ENCODE assay signal across 8 mouse cellular contexts in the genomic region with DNA sequence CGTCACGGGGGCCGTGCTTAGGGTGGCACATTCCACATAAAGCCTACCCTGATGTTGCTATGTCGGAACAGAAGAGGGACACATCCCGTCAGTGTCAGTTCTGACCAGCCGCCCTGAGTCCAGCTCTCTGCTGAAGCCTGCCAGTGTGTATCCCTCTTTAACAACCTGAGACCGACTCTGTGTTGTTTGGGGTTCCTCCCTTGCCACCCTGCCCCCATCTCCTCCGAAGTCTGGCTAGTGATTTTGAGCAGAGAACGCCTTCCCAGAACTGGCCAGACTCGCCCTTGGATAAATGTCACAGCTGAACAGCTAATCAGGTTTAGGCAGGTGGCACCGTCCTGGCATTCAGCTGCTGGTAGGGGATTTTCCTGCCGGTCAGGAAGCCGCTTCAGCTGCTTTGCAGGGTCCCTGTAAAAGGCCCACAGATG. TPM values are rescaled to one million over a fixed set of nuclear protein-coding genes. Genes with fewer than 3 reads are reported as not detected.
DNase-seq lines count a peak whose midpoint lies in the region; ATAC-seq and TF ChIP-seq lines count a peak whose summit lies in the region.

No protein-coding gene starts in this region.

- peaks cover 39% of the 10 kb centered on the region for H3K36me3 ChIP-seq in embryonic facial prominence, embryonic 10.5 days (replicated peaks)
- peaks cover 8% of the 10 kb centered on the region for H3K36me3 ChIP-seq in heart, embryonic 16.5 days (ENCODE audit: control insufficient read depth, insufficient read depth)
- H3K36me3 ChIP-seq in limb, embryonic 15.5 days = peaks cover 37% of the 10 kb centered on the region

- peak overlapping the region; percentile 83; the same call in 1 of the 2 replicates for H3K27ac ChIP-seq in embryonic facial prominence, embryonic 10.5 days (replicated peaks)
- H3K27ac ChIP-seq in heart, embryonic 16.5 days (ENCODE audit: low read length) = peak overlapping the region; percentile 93
- H3K27ac ChIP-seq in limb, embryonic 15.5 days = peak overlapping the region; percentile 95
- no peak overlapping the region for H3K27ac ChIP-seq in olfactory bulb, adult 2 months (ENCODE audit: insufficient read depth, low read depth, low read length)

- ATAC-seq in heart, embryonic 16.5 days (replicated peaks; ENCODE audit: extremely low read depth, insufficient read depth, low FRiP score) = no peak
- ATAC-seq in limb, embryonic 15.5 days (ENCODE audit: insufficient number of reproducible peaks, low FRiP score, low TSS enrichment, low read depth) = no peak

- H3K27me3 ChIP-seq in embryonic facial prominence, embryonic 10.5 days (replicated peaks; ENCODE audit: low read depth, poor library complexity, severe bottlenecking) = peaks cover 22% of the 10 kb centered on the region
- H3K27me3 ChIP-seq in heart, embryonic 16.5 days (ENCODE audit: control insufficient read depth, insufficient read depth, low read length) = no peaks in the 10 kb centered on the region
- no peaks in the 10 kb centered on the region for H3K27me3 ChIP-seq in limb, embryonic 15.5 days

- H3K9me3 ChIP-seq in embryonic facial prominence, embryonic 10.5 days = no peaks in the 10 kb centered on the region
- H3K9me3 ChIP-seq in heart, embryonic 16.5 days (replicated peaks; ENCODE audit: control insufficient read depth, low read length) = no peaks in the 10 kb centered on the region
- no peaks in the 10 kb centered on the region for H3K9me3 ChIP-seq in limb, embryonic 15.5 days

- TF ChIP-seq CTCF in olfactory bulb, adult 2 months (IDR thresholded peaks at IDR 0.05; ENCODE audit: insufficient read depth, low read depth, low read length) = no peak

- H3K4me3 ChIP-seq in embryonic facial prominence, embryonic 10.5 days = peak overlapping the region; percentile 78
- peak overlapping the region; percentile 80 for H3K4me3 ChIP-seq in heart, embryonic 16.5 days (ENCODE audit: low read length)
- peak overlapping the region; percentile 92 for H3K4me3 ChIP-seq in limb, embryonic 15.5 days
- H3K4me3 ChIP-seq in olfactory bulb, adult 2 months (ENCODE audit: insufficient read depth, low read depth, low read length) = peak overlapping the region; percentile 78

- H3K4me2 ChIP-seq in heart, embryonic 16.5 days (ENCODE audit: low read depth, low read length) = peak overlapping the region; percentile 96
- peak overlapping the region; percentile 100 for H3K4me2 ChIP-seq in limb, embryonic 15.5 days

- TF ChIP-seq POLR2A in olfactory bulb, adult 2 months (IDR thresholded peaks at IDR 0.05; ENCODE audit: insufficient read depth, low read depth, low read length) = no peak

- WGBS in embryonic facial prominence, embryonic 10.5 days = 8% methylated on average over 13 of the region's 13 CpGs
- WGBS in heart, embryonic 16.5 days = 6% methylated on average over 13 of the region's 13 CpGs
- WGBS in limb, embryonic 15.5 days = 18% methylated on average over 13 of the region's 13 CpGs
- 17% methylated on average over 13 of the region's 13 CpGs for WGBS in olfactory bulb, adult 2 months

- H3K4me1 ChIP-seq in embryonic facial prominence, embryonic 10.5 days = peaks cover 52% of the 10 kb centered on the region
- H3K4me1 ChIP-seq in heart, embryonic 16.5 days (ENCODE audit: control insufficient read depth, insufficient read depth, low read length) = peaks cover 43% of the 10 kb centered on the region
- peaks cover 50% of the 10 kb centered on the region for H3K4me1 ChIP-seq in limb, embryonic 15.5 days
- peaks cover 46% of the 10 kb centered on the region for H3K4me1 ChIP-seq in olfactory bulb, adult 2 months (ENCODE audit: control insufficient read depth, insufficient read depth, low read length)

- H3K9ac ChIP-seq in heart, embryonic 16.5 days (ENCODE audit: low read length) = peak overlapping the region; percentile 88
- H3K9ac ChIP-seq in limb, embryonic 15.5 days = peak overlapping the region; percentile 65; the same call in 1 of the 2 replicates

- peak; percentile 46 for DNase-seq in retina, adult 2 months (ENCODE audit: low read depth, low spot score)
- no peak for DNase-seq in retina, embryonic 14.5 days (ENCODE audit: low spot score)
- no peak for DNase-seq in embryonic facial prominence, embryonic 10.5 days (ENCODE audit: low spot score)
- no peak for DNase-seq in layer of hippocampus, adult 9-11 months
- DNase-seq in ovary, postnatal 14 days (ENCODE audit: low spot score) = no peak

RNA-seq across cellular contexts. Expression of gene Klhl21, which starts 2.1 kb away (rescaled TPM):
- 9.7 and 10.6 TPM in 2 replicates for polyA plus RNA-seq in embryonic facial prominence, embryonic 10.5 days (2016; fragmentation: Nextera tagmentation; extraction: Ambion mirVana)
- 27.2 and 33.1 TPM in 2 replicates for polyA plus RNA-seq in heart, embryonic 16.5 days (2015; fragmentation: Nextera tagmentation; extraction: Ambion mirVana)
- polyA plus RNA-seq in limb, embryonic 15.5 days (2015; fragmentation: Nextera tagmentation; extraction: Ambion mirVana) = 16.2 and 19.7 TPM in 2 replicates
- not detected in 2 replicates for polyA plus RNA-seq in olfactory bulb, adult 2 months (2012; ENCODE audit: insufficient read depth, insufficient read length, low replicate concordance, missing spikeins)

RNA-seq across cellular contexts. Expression of gene Phf13, which starts 14.7 kb away (rescaled TPM):
- 29.0 and 32.1 TPM in 2 replicates for polyA plus RNA-seq in embryonic facial prominence, embryonic 10.5 days (2016; fragmentation: Nextera tagmentation; extraction: Ambion mirVana)
- 15.4 and 17.1 TPM in 2 replicates for polyA plus RNA-seq in heart, embryonic 16.5 days (2015; fragmentation: Nextera tagmentation; extraction: Ambion mirVana)
- polyA plus RNA-seq in limb, embryonic 15.5 days (2015; fragmentation: Nextera tagmentation; extraction: Ambion mirVana) = 28.4 and 34.2 TPM in 2 replicates
- not detected in 2 replicates for polyA plus RNA-seq in olfactory bulb, adult 2 months (2012; ENCODE audit: insufficient read depth, insufficient read length, low replicate concordance, missing spikeins)

RNA-seq across cellular contexts. Expression of gene Zbtb48, which starts 16.8 kb away (rescaled TPM):
- polyA plus RNA-seq in embryonic facial prominence, embryonic 10.5 days (2016; fragmentation: Nextera tagmentation; extraction: Ambion mirVana) = 25.0 and 26.4 TPM in 2 replicates
- 13.5 and 14.5 TPM in 2 replicates for polyA plus RNA-seq in heart, embryonic 16.5 days (2015; fragmentation: Nextera tagmentation; extraction: Ambion mirVana)
- polyA plus RNA-seq in limb, embryonic 15.5 days (2015; fragmentation: Nextera tagmentation; extraction: Ambion mirVana) = 17.2 and 19.5 TPM in 2 replicates
- polyA plus RNA-seq in olfactory bulb, adult 2 months (2012; ENCODE audit: insufficient read depth, insufficient read length, low replicate concordance, missing spikeins) = not detected in 2 replicates

RNA-seq across cellular contexts. Expression of gene Thap3, which starts 21.9 kb away (rescaled TPM):
- 33.5 and 34.7 TPM in 2 replicates for polyA plus RNA-seq in embryonic facial prominence, embryonic 10.5 days (2016; fragmentation: Nextera tagmentation; extraction: Ambion mirVana)
- polyA plus RNA-seq in heart, embryonic 16.5 days (2015; fragmentation: Nextera tagmentation; extraction: Ambion mirVana) = 28.8 and 31.2 TPM in 2 replicates
- polyA plus RNA-seq in limb, embryonic 15.5 days (2015; fragmentation: Nextera tagmentation; extraction: Ambion mirVana) = 45.6 and 50.9 TPM in 2 replicates
- polyA plus RNA-seq in olfactory bulb, adult 2 months (2012; ENCODE audit: insufficient read depth, insufficient read length, low replicate concordance, missing spikeins) = not detected in 2 replicates

RNA-seq across cellular contexts. Expression of gene Tas1r1, which starts 27.6 kb away (rescaled TPM):
- 0.50 and 0.68 TPM in 2 replicates for polyA plus RNA-seq in embryonic facial prominence, embryonic 10.5 days (2016; fragmentation: Nextera tagmentation; extraction: Ambion mirVana)
- polyA plus RNA-seq in heart, embryonic 16.5 days (2015; fragmentation: Nextera tagmentation; extraction: Ambion mirVana) = 0.29 and 0.39 TPM in 2 replicates
- 0.81 and 1.7 TPM in 2 replicates for polyA plus RNA-seq in limb, embryonic 15.5 days (2015; fragmentation: Nextera tagmentation; extraction: Ambion mirVana)
- not detected in 2 replicates for polyA plus RNA-seq in olfactory bulb, adult 2 months (2012; ENCODE audit: insufficient read depth, insufficient read length, low replicate concordance, missing spikeins)

Comparison
In these comparisons a context has a peak if more than half of its experiments do, and no peak if none do; other contexts are left out.
1. RNA of gene Zbtb48, which starts 16.8 kb away (polyA plus RNA-seq): 25.0 to 26.4 TPM in embryonic facial prominence, embryonic 10.5 days, 17.2 to 19.5 TPM in limb, embryonic 15.5 days and 13.5 to 14.5 TPM in heart, embryonic 16.5 days; not detected in olfactory bulb, adult 2 months; every median in the first group is over 10 times any median in the second.
2. Peak in every context shown above with its lines, with median percentiles within 50 percentile points of each other: H3K4me3 ChIP-seq.